Mouse (Mus musculus) liver, adult 2 months (tissue): ENCODE results near the gene Cenpm. TPM values are rescaled to one million over a fixed set of nuclear protein-coding genes. Genes with fewer than 3 reads are reported as not detected.

Experiments
- DNase-seq: peaks from one replicate; pipeline ENCODE4 v3.0.0-alpha.2; 2011; ENCODE audit warnings: low read depth, low spot score; ENCODE audit errors: extremely low read depth
- H3K27ac ChIP-seq: fragments of 200-500 bp; replicated peaks from 2 replicates; pipeline ENCODE4 v1.5.1; 2012; ENCODE audit warnings: low read depth, mild to moderate bottlenecking, control low read depth, inconsistent platforms, low read length; ENCODE audit not compliant: insufficient read depth
- H3K27me3 ChIP-seq: fragments of 200-500 bp; 2 replicates; pipeline ENCODE4 v1.6.1; 2012; ENCODE audit warnings: mild to moderate bottlenecking, moderate library complexity, low read length, inconsistent platforms; ENCODE audit not compliant: control insufficient read depth, insufficient read depth
- H3K36me3 ChIP-seq: fragments of 200-500 bp; 2 replicates; pipeline ENCODE4 v1.6.1; 2012; ENCODE audit warnings: low read length, inconsistent platforms; ENCODE audit not compliant: control insufficient read depth, insufficient read depth
- H3K4me1 ChIP-seq: fragments of 200-500 bp; 2 replicates; pipeline ENCODE4 v1.6.1; 2011; ENCODE audit warnings: low read length; ENCODE audit not compliant: control insufficient read depth, insufficient read depth
- H3K4me3 ChIP-seq: fragments of 200-500 bp; 2 replicates; pipeline ENCODE4 v1.5.1; 2011; ENCODE audit warnings: low read depth, mild to moderate bottlenecking, control low read depth, low read length, moderate library complexity; ENCODE audit not compliant: insufficient read depth
- H3K79me2 ChIP-seq: fragments of 200-500 bp; 2 replicates; pipeline ENCODE4 v1.6.1; 2012; ENCODE audit warnings: inconsistent platforms, mild to moderate bottlenecking, low read length, moderate library complexity; ENCODE audit not compliant: control insufficient read depth, insufficient read depth
- H3K9ac ChIP-seq: fragments of 200-500 bp; 2 replicates; pipeline ENCODE4 v1.6.1; 2012; ENCODE audit warnings: low read depth, mild to moderate bottlenecking, control low read depth, inconsistent platforms, low read length
- CTCF ChIP-seq: fragments of 200-500 bp; IDR thresholded peaks from 2 replicates; pipeline ENCODE4 v1.5.1; 2011; ENCODE audit warnings: low read depth, low read length, control low read depth
- POLR2A ChIP-seq: fragments of 200-500 bp; IDR thresholded peaks from 2 replicates; pipeline ENCODE4 v1.6.1; 2011; ENCODE audit warnings: low read length, control low read depth; ENCODE audit not compliant: insufficient read depth; ENCODE audit errors: extremely low read depth
- WGBS: fragments of 180-500 bp; shearing (Covaris S2); methylation state at CpG from one replicate; pipeline ENCODE4 v1.1.7; 2018; 5-methylcytosine and 5-hydroxymethylcytosine counted together
- polyA plus RNA-seq: library from polyadenylated mRNA; depleted of rRNA; stranded (reverse); fragments of >200 nt; gene quantifications from 2 replicates; pipeline ENCODE4 v1.2.3, GENCODE M21; 2012; rRNA removed
- total RNA-seq: library from RNA; depleted of rRNA; stranded (reverse); fragments of >200 nt; gene quantifications from 2 replicates; pipeline ENCODE4 v1.2.3, GENCODE M21; 2014; rRNA removed

The Cenpm gene
- 3.0 and 3.7 TPM in 2 replicates for total RNA-seq
- 11.5 and 17.4 TPM in 2 replicates for polyA plus RNA-seq

GRCm38 (mm10) chr15:82244115-82244804 lies at the start of gene Cenpm:
Gene Cenpm (minus strand): TSS chr15:82244748.
- peak within 1 kb of the TSS; percentile 60 for H3K27ac ChIP-seq
- peak within 1 kb of the TSS; percentile 91 for H3K9ac ChIP-seq
- no peaks in the 10 kb centered on the region for H3K27me3 ChIP-seq
- no peak for TF ChIP-seq POLR2A
- TF ChIP-seq CTCF: no peak
- H3K36me3 ChIP-seq: no peaks in the 10 kb centered on the region
- under 1% methylated on average over 65 of the region's 65 CpGs for WGBS
- H3K4me3 ChIP-seq: peak within 1 kb of the TSS; percentile 98
- no peaks in the 10 kb centered on the region for H3K79me2 ChIP-seq
- peak; percentile 58 for DNase-seq
- H3K4me1 ChIP-seq: peaks cover 8% of the 10 kb centered on the region

GRCm38 (mm10) chr15:82294059-82294458 lies 49.5 kb upstream of the Cenpm start:
- H3K36me3 ChIP-seq: no peaks in the 10 kb centered on the region
- H3K9ac ChIP-seq: no peak overlapping the region
- H3K4me1 ChIP-seq: no peaks in the 10 kb centered on the region
- H3K27me3 ChIP-seq: peaks cover 3% of the 10 kb centered on the region; the same call in 1 of the 2 replicates
- TF ChIP-seq POLR2A (no peak), CTCF (peak; percentile 24; the same call in 1 of the 2 replicates)
- WGBS: 32% methylated on average over 8 of the region's 8 CpGs
- no peak overlapping the region for H3K4me3 ChIP-seq
- no peak for DNase-seq
- no peaks in the 10 kb centered on the region for H3K79me2 ChIP-seq
- no peak overlapping the region for H3K27ac ChIP-seq

GRCm38 (mm10) chr15:82293271-82293711 lies 48.7 kb upstream of the Cenpm start:
- H3K4me1 ChIP-seq: no peaks in the 10 kb centered on the region
- no peak overlapping the region for H3K9ac ChIP-seq
- no peaks in the 10 kb centered on the region for H3K27me3 ChIP-seq
- DNase-seq: no peak
- H3K79me2 ChIP-seq: no peaks in the 10 kb centered on the region
- no peaks in the 10 kb centered on the region for H3K36me3 ChIP-seq
- no peak overlapping the region for H3K27ac ChIP-seq
- 43% methylated on average over 7 of the region's 7 CpGs for WGBS
- H3K4me3 ChIP-seq: no peak overlapping the region
- TF ChIP-seq POLR2A: no peak

- Histone ChIP-seq H3K4me1 (no peaks in the 10 kb centered on the region), H3K4me3 (no peak overlapping the region), H3K9ac (no peak overlapping the region), H3K36me3 (no peaks in the 10 kb centered on the region), H3K79me2 (no peaks in the 10 kb centered on the region), H3K27ac (no peak overlapping the region), H3K27me3 (no peaks in the 10 kb centered on the region)
- DNase-seq: no peak
- TF ChIP-seq CTCF (no peak), POLR2A (no peak)
- 56% methylated on average over 5 of the region's 5 CpGs for WGBS
These were observed 48.3 kb upstream of the Cenpm start for GRCm38 (mm10) chr15:82292851-82293250.

- Histone ChIP-seq H3K4me1 (no peaks in the 10 kb centered on the region), H3K9ac (no peak overlapping the region), H3K36me3 (no peaks in the 10 kb centered on the region), H3K4me3 (no peak overlapping the region), H3K27ac (no peak overlapping the region), H3K79me2 (no peaks in the 10 kb centered on the region), H3K27me3 (no peaks in the 10 kb centered on the region)
- TF ChIP-seq POLR2A: no peak
- TF ChIP-seq CTCF: no peak
- DNase-seq: no peak
- 48% methylated on average over 7 of the region's 7 CpGs for WGBS
These were observed 45.7 kb upstream of the Cenpm start for GRCm38 (mm10) chr15:82290252-82290651.

GRCm38 (mm10) chr15:82286157-82286556 lies 41.6 kb upstream of the Cenpm start:
- H3K4me3 ChIP-seq: no peak overlapping the region
- no peak overlapping the region for H3K9ac ChIP-seq
- H3K36me3 ChIP-seq: no peaks in the 10 kb centered on the region
- H3K4me1 ChIP-seq: no peaks in the 10 kb centered on the region
- no peak for TF ChIP-seq POLR2A
- TF ChIP-seq CTCF: no peak
- no peaks in the 10 kb centered on the region for H3K27me3 ChIP-seq
- WGBS: 66% methylated on average over 12 of the region's 12 CpGs
- no peak overlapping the region for H3K27ac ChIP-seq
- no peak for DNase-seq
- no peaks in the 10 kb centered on the region for H3K79me2 ChIP-seq
